Mouse (Mus musculus) spleen, adult 2 months (tissue): ENCODE data around the gene Kat2a.

ENCODE experiments used
- CTCF ChIP-seq: fragments of 200-500 bp; IDR thresholded peaks from 2 replicates; pipeline ENCODE4 v1.5.1; 2011; ENCODE audit warnings: mild to moderate bottlenecking, inconsistent platforms; ENCODE audit not compliant: insufficient read depth, insufficient read length, insufficient replicate concordance; ENCODE audit errors: extremely low read depth
- POLR2A ChIP-seq: fragments of 200-500 bp; IDR thresholded peaks from 2 replicates; pipeline ENCODE4 v1.6.1; 2011; ENCODE audit warnings: low read depth, low read length, inconsistent platforms

DNA sequence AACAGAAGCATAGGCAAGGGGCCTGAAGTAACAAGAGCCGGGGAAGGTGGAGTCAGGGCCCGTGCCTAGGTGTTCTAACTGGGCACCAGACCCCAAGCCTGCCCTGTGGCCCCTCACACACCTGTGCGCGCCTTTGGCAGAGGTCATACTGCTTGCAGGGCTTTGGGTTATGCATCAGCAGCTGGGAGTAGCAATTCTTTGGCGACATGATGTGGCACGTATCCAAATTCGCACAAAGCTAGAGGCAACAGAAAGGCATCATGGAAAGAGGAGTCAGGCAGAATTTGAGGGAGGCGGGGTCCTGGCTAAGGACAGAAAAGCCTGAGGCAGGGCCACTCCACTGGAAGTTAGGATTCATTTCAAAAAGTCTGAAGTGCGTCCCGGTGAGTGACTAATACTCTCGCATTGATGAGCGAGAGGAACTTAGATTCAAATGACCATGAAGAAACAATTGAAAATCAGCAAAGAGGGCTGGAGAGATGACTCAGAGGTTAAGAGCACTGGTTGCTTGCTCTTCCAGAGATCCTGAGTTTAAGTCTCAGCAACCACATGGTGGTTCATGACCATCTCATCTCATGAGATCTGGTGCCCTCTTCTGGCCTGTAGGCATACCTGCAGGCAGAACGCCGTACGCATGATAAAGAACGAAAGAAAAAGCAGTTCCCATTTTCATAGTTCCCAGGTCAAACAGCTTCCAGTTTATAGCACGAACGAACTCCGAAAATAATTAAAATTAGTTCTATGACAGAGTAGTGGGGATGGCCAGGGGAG is 10.0 kb downstream of the Kat2a start:
- TF ChIP-seq POLR2A, result no peak
- peak; percentile 77; the same call in 1 of the 2 replicates for TF ChIP-seq CTCF
